Mouse (Mus musculus) heart, postnatal 4 days (tissue): ENCODE data around the gene Rad1. TPM values are rescaled to one million over a fixed set of nuclear protein-coding genes. Genes with fewer than 3 reads are reported as not detected.
"Not testable (repeated sequence)": the region's sequence is repeated elsewhere in the genome, so short reads cannot be mapped to it uniquely, and the experiment has no call there.

Experiments used
- DNase-seq: peaks from one replicate; pipeline ENCODE4 v3.0.0; 2021
- total RNA-seq, 2 experiments: library from RNA; stranded (reverse); gene quantifications; 2 replicates each; pipeline ENCODE4 v1.2.3; 2021

The Rad1 gene
- total RNA-seq, result 1 to 10 TPM; 7.5 to 9.4 TPM

GRCm38 (mm10) chr15:10485484-10486364, at the start of gene Rad1, which contains the start of gene Brix1:
TSS of gene Rad1 (plus strand) at chr15:10486018.
TSS of gene Brix1 (minus strand) at chr15:10485947.
- DNase-seq, result peak; percentile 93

GRCm38 (mm10) chr15:10436893-10437292, 48.9 kb upstream of the Rad1 start:
- DNase-seq, result no peak

DNA sequence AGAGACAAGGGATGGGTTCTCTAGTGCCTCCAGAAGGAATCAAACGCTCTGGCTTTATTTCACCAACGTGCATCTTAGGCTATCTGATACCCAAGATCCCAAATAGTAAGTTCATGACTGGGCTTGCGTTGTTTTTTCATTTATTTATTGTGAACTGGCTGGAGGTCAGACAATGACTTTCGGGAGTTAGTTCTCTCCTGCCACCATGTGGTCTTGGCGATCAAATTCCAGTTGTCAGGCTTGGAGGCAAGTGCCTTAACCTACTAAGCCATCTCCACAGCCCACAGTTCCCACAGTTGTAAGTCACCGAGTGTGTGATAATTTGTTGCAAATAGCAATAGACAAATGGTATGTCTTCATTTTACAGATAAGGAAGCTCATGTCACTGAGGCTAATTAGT, 45.9 kb upstream of the Rad1 start:
- DNase-seq, result peak; percentile 31

DNA sequence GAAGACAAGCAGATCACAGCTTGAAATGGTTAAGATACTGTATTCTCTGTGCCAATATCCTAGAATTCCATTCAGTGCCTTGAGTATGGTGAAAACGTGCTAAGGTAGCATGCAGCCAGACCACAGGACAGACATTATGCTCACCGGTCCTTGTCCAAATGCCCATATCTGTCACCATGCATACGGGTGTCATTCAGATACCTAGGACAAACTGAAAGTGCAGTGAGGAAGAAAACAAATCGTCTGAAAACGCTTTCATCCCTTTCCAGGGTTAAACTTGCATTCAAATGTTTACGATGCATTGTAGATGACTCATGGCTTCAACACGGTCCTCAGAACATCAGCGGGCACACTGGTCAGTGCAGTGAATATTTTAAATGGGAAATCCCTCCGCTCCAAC, 44.3 kb upstream of the Rad1 start:
- DNase-seq, result no peak

GRCm38 (mm10) chr15:10442275-10442674, 43.5 kb upstream of the Rad1 start:
- no peak for DNase-seq

GRCm38 (mm10) chr15:10447102-10447501, 38.7 kb upstream of the Rad1 start:
- DNase-seq, result no peak

GRCm38 (mm10) chr15:10460986-10461385, 24.8 kb upstream of the Rad1 start:
- peak; percentile 21 for DNase-seq

GRCm38 (mm10) chr15:10463555-10463954, 22.3 kb upstream of the Rad1 start:
- no peak for DNase-seq

DNA sequence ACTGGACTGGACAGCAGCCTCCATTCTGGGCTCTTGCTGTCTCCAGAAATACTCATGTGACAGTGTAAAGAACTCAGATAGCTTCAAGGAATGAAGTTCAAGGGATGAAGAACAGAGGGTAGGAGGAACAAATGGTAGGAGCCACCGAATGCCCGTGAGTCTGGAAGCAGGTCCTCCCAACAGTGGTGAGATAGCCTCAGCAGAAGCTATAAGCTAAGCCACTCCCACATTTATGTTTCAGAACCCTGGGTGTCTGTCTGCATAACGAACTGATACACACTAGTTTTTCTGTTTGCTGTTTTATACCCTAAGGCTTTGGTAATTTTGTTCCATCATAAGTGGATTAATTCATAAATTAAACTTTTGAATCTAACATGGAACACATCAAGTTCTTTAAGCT, 21.1 kb upstream of the Rad1 start:
- no peak for DNase-seq

DNA sequence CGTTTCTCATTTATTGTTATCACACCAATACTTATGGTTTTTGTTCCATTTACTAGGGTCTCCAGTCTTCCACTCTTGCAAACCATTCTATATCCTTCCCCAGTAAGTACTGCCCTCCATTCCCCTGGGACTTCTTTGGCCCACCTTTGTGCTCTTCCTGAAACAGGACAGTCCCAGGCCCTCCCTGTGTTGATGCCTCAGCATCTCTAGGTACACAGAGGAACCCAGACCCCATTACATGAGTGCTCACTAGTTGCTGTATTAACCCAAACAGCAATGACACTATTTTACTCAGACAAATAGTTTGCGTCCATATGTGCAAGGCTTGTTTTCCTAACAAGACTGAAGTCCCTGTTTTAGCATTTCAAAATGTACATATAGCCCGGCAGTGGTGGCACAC, 17.1 kb upstream of the Rad1 start:
- no peak for DNase-seq

- no peak for DNase-seq
Observed at GRCm38 (mm10) chr15:10469641-10470150, 16.1 kb upstream of the Rad1 start.

DNA sequence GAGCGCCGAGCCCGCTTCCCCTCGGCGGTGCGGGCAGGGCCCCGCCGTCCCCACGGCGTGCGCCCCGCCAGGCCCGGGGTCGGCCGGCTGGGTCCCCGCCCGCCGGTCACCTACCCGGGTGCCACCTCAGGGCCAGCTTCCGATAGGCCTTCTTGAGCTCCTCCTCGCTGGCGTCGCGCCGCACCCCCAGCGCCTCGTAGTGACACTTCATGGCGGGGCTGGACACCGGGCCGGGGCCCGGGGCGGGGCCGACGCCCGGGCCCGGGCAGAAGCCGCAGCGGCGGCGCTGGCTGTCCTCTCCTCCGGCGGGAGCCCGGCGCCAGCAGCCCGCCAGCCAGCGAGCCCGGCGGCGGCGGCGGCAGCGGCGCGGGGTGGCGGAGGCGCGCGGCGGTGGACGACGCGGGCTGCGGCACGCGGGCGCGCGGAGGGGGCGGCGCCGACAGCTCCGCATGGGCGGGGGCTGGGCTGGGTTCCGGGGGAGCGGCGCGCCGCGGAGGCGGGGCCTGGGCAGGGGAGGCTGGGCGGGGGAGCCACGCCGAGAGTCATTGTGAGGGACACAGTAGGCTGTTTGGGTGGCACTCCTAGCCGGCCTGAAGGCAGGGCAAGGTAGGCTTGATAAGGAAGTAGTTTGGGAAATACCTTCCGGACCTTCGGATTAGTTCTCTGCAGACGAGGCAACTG, 15.5 kb upstream of the Rad1 start, which contains the start of gene Dnajc21:
TSS of gene Dnajc21 (minus strand) at position 366 of the 681 bp plus-strand sequence.
- peak; percentile 87 for DNase-seq

DNA sequence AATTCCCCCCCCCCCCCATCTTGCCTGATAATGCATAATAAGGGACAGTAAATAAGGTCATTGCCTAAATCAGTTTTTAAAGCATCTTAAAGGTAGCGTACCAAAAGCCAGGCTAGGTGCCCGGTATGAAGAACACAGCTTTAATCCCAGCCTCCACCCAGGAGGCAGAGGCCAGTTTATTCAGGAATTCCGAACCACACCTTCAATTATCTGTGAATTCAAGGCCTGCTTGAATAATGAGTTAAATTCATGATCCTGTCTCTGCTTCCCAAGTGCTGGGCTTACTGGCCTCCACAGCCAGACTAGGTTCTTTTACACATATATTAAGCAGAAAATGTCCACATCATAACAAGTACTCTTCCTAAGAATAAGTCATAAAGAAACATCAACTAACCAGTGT, 14.9 kb upstream of the Rad1 start:
- no peak for DNase-seq

DNA sequence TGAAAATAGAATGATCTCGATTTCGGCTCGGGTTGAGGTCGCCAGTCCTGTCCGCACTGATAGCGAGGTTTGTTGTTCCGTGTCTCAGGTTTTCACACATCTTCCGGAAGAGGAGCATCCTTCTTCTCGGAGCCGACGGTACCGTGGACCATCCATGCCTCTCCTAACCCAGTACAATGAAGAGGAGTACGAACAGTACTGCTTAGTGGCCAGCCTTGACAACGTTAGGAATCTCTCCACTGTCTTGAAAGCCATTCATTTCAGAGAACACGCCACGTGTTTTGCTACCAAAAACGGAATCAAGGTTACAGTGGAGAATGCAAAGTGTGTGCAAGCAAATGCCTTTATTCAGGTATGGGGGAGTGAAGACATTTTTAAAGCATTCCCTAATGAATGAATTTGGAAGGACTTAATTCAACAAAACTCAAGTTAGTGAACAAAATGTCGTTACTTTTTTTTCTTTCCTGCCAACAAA, 584 bp downstream of the Rad1 start:
- DNase-seq, result no peak

DNA sequence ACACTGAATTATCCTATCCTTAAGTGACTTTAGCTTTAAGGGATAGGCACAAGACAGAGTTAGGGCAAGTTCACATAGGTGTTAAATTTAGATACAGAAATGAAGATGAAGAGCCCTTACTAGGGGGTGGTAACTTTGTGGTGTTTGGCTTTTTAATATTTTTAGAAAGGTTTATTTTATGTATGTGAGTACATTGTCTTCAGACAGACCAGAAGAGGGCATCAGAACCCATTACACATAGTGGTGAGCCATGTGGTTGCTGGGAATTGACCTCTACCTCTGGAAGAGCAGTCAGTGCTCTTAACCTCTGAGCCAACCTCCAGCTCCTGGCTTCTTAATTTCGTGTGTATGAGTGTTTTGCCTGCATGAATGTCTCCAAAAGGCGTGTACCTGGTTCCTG, 1.4 kb downstream of the Rad1 start:
- no peak for DNase-seq

GRCm38 (mm10) chr15:10490101-10490500, 4.3 kb downstream of the Rad1 start:
- DNase-seq, result no peak

GRCm38 (mm10) chr15:10495944-10496343, 10.1 kb downstream of the Rad1 start:
- no peak for DNase-seq

DNA sequence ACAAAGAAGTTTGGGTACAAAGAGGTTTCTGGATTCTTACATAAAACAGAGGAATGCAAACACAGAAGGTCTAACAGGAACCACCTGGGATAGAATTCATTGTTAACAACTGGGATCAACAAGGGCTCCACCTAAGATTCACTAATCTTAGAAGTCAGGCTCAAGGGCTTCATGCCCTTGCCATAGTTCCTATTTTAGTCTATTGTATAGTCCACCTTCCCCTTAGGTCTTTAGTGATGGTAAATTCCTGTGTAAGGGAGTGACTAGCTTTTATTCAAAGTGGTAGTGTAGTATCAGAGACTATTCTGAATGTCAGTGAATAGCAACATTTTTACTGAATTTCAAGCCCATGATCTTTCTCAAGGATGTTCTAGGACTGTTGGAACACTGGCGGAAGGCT, 10.9 kb downstream of the Rad1 start:
- DNase-seq, result not testable (repeated sequence)

DNA sequence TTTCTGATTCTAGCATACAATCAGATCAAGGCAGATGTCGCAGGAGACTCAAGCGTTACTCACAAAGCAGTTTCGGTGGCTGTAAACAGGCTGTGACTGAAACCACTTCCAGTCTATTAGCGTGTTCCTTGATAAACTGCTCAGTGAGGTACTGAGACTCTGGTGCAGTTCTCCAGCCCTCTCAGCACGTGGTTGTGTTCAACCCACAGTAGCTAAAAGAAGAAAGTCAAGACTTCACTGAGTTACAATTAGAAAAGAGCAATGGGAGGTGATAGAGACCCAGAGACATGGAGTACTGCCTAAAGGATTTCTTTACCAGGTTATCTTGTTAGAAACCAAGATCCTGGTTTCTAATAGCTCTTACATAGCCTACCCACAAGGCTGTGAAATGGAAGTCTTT, 13.8 kb downstream of the Rad1 start:
- DNase-seq, result no peak

- no peak for DNase-seq
Observed at GRCm38 (mm10) chr15:10500035-10500434, 14.2 kb downstream of the Rad1 start.

DNA sequence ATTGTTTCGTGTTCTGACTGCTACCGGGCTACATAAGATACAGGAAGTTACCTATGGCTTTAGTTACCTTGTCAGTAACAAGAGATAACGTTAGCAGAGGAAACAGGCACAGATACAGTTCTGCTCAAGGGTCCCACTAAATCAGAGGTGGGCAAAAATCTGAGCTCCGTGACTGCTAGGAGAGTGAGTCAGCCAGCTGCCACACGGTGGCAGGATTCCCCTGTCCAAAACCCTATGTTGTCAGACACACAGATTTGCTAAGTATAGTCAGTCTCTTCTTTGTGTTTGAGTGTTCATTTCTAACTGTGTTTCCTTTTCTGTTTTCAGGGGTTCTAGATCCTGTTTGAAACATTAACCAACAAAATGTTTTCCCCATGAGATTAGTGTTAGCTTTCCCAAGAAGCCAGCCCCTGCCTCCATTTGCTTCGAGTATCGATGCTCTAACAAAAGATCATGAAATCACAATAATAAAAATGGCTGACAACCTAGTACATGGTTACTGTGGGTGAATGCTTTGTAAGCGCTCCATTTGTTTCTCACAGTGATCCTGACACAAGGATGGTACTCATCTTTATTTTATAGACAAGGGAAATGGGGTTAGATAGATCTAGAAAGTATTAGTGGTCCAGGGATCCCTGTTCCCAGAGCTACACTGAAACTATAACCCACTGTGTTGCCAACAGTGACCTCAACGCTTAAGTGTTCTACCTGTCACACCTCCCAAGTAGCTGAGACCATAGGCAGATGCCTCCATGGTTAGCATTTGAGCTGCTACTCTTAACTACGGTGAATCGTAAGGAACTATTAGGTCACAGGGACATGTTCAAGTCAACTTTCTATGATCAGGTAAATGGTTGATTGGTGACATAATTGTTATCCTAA, 15.3 kb downstream of the Rad1 start:
- DNase-seq, result peak; percentile 69

DNA sequence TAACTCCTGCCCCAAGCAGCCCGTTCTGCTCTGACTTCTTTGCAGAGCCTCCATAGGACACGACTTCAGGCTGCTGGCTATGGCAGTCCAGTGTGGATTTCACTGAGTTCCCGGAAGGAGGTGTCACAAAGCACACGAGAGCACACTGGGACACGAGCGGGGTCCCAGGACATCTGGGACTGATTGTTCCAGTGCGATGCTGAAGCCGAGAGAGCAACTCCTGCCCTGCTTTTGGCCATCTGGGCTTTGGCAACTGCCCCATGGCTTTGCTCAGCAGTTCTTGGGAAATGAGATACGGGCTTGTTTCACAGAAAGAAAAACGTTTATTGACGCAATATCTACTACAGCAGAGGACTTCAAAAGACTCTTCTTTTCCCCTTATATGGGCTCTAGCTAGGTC, 20.3 kb downstream of the Rad1 start:
- DNase-seq, result peak; percentile 36
